Mouse (Mus musculus): ENCODE measurements around the gene Tmc4. TPM values are rescaled to one million over a fixed set of nuclear protein-coding genes. Genes with fewer than 3 reads are reported as not detected.

The Tmc4 gene
- 10 to 100 TPM; 27.7 to 33.0 TPM for total RNA-seq (2023)

DNA sequence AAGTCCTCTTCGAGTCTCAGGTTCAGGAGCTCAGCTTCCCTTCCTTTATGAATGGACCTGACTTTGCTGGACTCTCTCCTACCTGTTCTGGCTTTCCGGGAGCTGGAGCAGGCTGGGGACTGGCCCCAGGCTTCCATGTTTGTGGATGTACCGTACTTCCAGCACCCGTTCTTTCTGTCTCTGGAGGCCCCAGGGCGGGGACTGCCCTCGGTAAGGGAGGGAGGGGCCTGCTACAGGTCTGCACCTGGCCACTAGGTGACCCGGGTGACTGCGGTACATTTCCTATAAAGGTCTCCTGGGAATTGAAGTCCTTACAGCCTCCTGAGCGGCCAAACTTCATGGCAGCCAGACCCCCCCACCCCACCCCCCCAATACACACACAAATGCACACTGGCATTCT is at the start of gene Tmc4:
Tmc4 (minus strand) TSS at position 212 of the 400 bp plus-strand sequence.

DNA sequence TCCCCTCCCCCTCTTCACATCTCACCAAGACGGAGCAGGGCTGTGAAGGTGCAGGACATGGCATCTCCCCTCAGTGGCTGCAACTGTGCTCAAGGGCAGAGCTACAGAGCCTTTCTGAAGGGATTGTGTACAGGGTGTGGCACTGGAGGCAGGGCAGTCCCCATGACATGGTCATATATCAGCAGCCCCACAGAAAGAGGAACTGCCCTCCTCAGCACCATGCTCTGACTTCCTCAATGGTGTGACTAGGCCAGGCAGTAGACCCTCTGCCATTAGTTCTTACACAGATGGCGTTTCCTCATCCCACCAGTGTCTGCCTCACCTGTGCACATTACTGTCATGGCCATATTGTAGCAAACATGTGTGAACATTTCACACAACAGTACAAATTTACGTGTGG is 42.9 kb upstream of the Tmc4 start, which contains the start of gene Pirb:
Pirb (minus strand) TSS at position 124 of the 400 bp plus-strand sequence.

DNA sequence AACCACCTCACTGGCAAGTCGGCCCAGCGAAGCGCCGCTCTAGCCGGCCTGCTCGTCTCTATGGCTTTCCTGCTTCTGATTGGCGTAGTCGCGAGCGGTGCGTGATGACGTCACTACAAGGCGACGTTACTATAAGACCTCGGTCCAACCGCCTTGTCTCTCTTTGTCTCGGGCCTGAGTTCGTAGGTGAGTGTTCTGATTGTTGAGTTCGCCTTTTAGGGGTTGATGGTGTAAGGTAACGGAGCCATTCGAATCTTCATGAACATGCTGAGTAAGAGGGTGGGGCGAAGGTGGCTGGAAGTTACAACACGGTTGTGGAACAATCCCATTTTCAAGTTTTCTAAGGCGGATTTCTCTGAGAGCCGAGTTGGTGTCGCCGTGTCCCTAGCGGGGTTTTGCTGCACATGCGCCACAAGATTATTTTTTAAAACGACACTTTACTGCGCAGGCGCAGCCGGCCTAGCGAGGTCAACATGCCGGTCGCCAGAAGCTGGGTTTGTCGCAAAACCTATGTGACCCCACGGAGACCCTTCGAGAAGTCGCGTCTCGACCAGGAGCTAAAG is 26.6 kb upstream of the Tmc4 start, which contains the start of gene Rps9:
Rps9 (plus strand) TSS at position 115 of the 563 bp plus-strand sequence.

DNA sequence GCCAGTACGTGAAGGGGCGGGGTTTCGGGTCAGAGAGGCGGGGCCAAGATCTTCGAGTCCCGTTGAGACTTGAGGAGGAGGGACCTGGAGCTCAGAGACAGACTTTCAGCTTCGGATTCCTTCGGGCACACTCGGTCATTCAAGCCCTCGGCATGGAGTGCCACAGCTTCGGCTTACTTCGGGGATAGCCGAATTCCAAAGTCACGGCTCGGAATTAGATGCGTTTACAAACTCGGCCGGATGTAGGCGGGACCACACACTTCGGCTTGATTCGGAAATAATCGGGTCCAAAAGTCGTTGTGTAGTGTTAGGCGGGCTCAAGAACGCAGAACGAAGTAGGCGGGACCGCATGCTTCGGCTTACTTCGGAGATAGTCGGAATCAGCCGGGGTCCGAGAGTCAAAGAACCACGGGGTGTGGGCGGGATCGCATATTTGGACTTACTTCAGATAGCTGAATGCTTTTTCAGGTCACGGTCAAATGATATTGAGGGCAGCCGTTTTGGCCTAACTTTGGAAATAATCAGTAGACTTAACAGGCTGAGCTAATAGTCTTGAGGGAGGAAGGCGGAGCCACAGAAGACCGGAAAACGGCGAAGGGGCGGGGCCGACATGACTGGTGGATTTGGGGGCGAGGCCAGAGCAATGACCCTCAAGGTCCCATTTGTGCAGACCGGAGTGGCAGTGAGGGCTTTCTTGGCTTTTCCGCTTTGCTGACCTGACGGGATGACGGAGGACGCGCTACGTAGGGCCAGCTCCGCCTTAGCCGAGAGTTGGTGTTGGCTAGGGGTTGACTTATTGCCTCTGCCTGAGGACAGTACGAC is 15.8 kb upstream of the Tmc4 start, which contains the start of gene Mboat7:
Mboat7 (minus strand) TSS at position 537 of the 822 bp plus-strand sequence.

DNA sequence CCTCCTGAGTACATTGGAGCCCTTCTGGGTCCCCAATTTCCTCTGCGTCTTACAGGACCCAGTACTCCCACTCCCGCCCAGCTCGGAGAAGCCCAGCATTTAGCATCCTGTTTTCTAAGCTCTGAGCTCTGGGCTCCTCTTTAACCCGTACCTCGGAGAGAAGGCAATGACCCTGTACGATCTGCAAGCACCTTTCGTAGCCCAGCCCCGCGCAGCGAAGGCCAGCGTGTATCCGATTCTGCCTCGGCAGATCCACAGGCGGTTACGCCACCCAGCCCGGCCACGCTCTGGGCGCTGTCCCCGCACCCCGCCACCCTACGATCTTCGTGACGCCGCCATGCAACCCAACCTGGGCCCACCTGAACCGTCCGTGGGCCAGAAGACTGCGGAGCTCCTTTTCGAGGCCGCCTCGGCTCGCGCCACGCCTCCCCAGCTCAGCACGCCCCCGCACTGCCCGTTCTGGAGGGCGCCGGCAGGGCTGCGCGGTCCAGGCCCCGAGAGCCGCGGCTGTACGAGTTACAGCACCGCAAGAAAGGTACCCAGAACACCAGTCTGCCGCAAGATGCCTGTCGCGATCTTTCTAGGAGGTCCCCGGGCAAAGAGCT is 15.1 kb upstream of the Tmc4 start, which contains the start of gene Tsen34:
Tsen34 (plus strand) TSS at position 482 of the 605 bp plus-strand sequence.

DNA sequence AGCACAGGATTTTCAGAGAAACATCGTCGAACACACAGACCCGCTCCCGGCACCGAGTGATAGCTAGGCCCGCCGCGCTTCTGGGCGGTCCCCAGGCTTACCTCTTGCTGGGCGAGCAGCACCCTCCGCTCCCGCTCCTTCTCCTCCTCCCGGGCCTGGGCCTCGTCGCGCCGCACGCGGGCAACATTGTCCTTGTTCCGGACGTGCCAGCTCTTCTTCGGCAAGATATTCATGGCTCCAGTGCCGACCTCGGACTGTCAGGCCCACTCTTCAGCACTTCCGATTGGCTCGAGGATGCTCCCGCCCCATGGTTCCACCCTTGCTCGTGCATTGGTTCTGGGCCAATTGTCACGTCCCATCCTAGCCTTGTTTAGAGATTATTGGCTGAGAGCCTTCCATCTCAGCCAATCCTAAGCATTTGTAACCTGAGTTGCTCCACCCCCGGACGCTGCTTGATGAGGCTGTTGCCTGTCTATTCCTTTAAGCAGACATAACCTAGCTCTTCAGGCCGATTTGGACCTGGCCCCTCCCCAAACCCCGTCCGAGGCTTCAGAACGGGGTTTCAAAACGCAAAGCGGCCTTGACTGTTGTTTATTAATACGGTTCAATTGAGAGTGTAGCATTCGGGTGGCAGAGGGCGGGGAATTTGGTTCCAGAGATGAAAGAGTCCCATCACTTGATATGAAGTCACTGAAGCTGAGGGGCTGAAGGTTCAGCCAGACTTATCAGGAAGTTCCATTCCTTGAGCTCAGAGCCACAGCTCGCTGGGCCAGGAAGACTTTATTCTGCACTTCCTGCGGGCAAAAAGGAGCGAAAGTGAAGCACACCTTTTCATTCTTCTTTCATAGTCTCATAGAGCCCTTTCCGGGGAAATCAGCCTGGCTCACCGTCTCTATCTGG is 11.9 kb downstream of the Tmc4 start, which contains the start of gene Leng1:
Leng1 (minus strand) TSS at position 626 of the 900 bp plus-strand sequence.

DNA sequence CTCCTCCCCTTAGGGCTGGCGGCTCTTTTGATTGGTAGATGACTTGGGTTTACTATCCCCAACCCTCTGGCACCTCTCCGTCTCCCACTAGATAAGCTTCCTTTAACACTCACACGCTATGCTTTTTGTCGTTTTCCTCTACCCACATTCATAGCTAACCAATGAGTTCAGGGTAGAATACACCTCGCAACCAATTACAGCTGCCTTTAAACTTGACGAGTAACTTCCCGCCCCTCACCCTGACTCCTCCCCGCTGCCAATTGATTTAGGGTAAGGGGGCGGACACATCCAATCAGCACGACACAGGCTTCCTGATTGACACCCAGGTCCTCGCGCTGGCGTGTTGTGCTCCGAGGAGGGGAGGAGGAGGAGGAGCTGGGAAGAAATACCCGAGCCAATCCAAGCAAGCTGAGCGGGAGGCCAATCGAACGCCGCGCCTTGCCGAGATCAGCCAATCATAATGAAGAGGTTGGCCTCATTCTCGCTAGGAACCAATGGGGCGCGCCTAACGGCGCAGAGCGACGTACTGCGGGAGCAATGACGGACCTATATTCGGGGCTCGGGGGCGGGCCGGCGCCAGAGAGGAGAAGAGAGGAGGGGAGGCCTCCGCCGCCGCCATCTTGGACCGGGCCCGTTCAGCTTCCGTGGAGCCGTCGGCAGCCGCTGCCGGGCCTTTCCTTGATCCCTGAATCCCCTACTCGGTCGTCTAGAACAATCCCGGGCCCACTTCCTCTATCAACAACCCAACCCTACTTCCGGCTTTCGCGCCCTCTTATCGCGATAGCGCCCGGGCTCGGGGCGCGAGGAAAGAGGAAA is 32.5 kb downstream of the Tmc4 start, which contains the start of gene Cnot3:
Cnot3 (plus strand) TSS at position 597 of the 816 bp plus-strand sequence.

DNA sequence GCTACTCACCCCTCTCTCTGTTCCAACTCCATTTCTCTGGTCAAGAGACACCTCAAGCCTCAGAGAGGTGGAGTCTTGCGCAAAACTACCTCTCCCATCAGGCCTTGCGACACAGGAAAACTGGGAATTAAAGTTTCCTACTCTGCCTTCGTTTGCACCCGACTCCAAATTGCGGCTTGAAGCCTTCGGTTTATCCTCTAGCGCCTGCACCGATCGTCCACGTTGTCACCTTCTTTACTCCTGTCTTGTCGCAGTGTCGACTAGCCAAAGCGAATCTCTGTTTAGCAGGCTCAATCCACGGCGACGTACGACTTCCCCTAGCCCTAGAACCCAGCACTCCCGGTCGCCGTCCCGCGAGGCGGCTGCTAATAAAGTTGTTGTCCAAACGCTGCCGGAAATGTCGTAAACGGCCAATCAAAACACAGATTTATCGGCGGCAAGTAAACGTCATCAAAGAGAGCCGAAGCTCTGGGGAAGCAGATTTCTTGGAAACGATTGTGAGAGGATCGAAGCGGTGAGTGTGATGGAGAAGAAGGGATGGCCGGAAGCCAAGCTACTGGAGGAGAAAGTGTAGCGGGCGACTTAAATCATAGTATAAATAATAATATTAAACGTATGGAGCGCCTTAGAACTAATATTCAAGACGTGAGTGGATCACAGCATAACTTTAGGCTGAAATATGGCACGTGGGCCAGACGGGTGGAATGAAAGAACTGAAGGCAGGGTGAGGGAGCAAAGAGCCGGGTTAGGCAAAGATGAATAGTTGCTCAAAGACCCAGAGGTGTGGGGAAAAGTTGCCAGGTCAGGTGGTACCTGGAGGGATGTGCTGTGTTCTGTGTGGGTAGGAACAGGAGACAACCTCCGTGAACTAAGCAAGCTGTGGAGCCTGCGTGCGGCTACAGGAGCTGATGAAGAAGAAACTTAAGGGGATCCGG is 47.5 kb downstream of the Tmc4 start, which contains the start of the genes Tfpt and Prpf31:
Tfpt (minus strand) TSS at position 387 of the 935 bp plus-strand sequence.
Prpf31 (plus strand) TSS at position 443 of the 935 bp plus-strand sequence.

DNA sequence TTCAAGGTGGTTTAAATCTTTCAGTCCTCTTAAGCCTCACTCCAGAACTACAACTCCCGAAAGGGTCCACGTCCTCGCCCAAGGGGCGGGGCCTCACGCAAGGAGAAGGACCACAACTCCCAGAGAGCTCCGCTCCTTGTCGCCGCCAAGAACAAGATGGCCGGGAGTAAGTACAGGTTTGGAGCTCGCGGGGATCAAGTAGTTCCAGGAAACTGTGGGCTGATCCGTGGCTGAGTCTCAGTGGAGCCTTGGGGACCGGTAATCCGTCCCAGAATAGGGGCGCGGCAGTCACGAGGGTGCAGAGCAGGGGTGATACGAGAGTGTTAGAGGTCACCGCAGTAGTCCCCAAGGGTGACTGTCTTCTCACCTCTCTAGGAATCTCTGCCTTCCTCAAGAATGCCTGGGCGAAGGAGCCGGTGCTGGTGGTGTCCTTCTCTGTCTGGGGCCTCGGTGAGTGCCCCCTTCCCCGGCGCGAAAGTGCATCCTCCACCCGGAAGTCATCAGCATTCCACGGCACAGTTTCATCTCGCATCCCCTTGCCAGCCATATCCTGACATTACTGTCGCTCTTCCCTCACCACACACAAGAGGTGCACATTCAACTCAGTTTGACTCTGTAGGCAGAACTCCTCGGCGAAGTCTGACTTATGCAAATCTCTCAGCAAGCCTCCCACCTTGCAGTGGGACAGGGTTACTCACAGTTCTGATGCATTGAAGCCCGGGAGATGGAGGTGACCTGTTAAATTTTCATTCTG is 59.9 kb downstream of the Tmc4 start, which contains the start of gene Ndufa3:
Ndufa3 (plus strand) TSS at position 132 of the 754 bp plus-strand sequence.

DNA sequence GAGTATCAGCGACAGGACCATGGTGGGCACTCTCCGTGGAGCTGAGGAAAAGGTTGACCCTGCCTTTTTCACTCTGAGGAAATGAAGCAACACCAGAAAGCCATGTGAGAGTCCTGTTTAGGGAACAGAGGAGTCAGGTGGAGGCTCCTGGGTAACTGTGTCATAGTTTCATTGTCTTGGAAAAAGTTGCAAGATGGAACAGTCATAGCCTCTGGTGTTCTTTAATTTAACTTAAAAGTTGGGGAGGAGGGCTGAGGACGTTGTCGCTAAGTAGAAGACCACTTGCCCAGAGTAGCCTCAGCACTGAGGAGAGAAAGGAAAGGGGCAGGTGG is 61.3 kb downstream of the Tmc4 start, which contains the start of gene Oscar:
Oscar (minus strand) TSS at position 101 of the 332 bp plus-strand sequence.

Other genes starting within 250 kb of the Tmc4 start
- gene Tarm1, start 174.9 kb downstream of the Tmc4 start, total RNA-seq (2023), result 10 to 100 TPM; 36.3 to 56.9 TPM
- gene Oscar, start 61.4 kb downstream of the Tmc4 start, total RNA-seq (2023), result not detected
- 100 to 1,000 TPM; 329 to 345 TPM for gene Ndufa3, start 60.2 kb downstream of the Tmc4 start, total RNA-seq (2023)
- gene Tfpt, start 47.6 kb downstream of the Tmc4 start, total RNA-seq (2023), result 10 to 100 TPM; 15.9 to 19.6 TPM
- gene Prpf31, start 47.6 kb downstream of the Tmc4 start, total RNA-seq (2023), result 10 to 100 TPM; 24.8 to 28.5 TPM
- 10 to 100 TPM; 90.6 to 93.3 TPM for gene Cnot3, start 32.3 kb downstream of the Tmc4 start, total RNA-seq (2023)
- gene Leng1, start 11.7 kb downstream of the Tmc4 start, total RNA-seq (2023), result 1 to 10 TPM; 5.3 to 6.4 TPM
- 10 to 100 TPM; 40.3 to 41.9 TPM for gene Tsen34, start 15.3 kb upstream of the Tmc4 start, total RNA-seq (2023)
- 100 to 1,000 TPM; 170 to 176 TPM for gene Mboat7, start 16.0 kb upstream of the Tmc4 start, total RNA-seq (2023)
- gene Rps9, start 26.4 kb upstream of the Tmc4 start, total RNA-seq (2023), result 1,000 to 10,000 TPM; 1,138 to 1,142 TPM
- gene Pirb, start 42.8 kb upstream of the Tmc4 start, total RNA-seq (2023), result 100 to 1,000 TPM; 301 to 340 TPM
- gene Gm15448, start 148.1 kb upstream of the Tmc4 start, total RNA-seq (2023), result 10 to 100 TPM; 72.3 to 84.3 TPM
- gene Pira2, start 167.5 kb upstream of the Tmc4 start, total RNA-seq (2023), result 10 to 100 TPM; 57.5 to 77.0 TPM
- gene Gm14548, start 220.6 kb upstream of the Tmc4 start, total RNA-seq (2023), result 100 to 1,000 TPM in 1 of 2 experiments, 10 to 100 TPM in 1; 98.1 to 121 TPM
- 100 to 1,000 TPM in 1 of 2 experiments, 10 to 100 TPM in 1; 96.6 to 110 TPM for gene Lilra6, start 237.9 kb upstream of the Tmc4 start, total RNA-seq (2023)